Mouse (Mus musculus): Measurements from ENCODE around the gene Kctd21. TPM values are rescaled to one million over a fixed set of nuclear protein-coding genes. Genes with fewer than 3 reads are reported as not detected.

Kctd21 gene
- polyA plus RNA-seq, 1 experiment from 2014 or later: 5.1 TPM

DNA sequence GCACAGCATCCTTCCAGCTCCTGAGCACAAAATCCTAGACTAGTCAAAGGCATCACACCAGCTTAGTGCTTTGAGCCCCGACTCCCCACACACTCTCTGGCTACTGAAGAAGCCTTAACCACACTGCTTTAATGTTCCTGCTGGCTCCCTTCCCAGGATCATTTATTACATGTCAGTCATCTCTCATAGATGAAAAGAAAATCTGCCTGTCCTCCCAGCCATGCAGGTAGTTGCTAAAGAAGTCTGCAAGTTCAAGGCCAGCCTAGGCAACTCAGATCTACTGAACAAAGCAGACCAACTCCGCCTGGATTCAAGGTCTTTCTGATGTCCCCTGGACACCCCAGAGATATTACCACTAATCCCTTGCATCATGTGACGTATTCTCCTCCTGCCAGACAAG lies 14.4 kb upstream of the Kctd21 start:
- H3K27me3 ChIP-seq: no peaks in the 10 kb centered on the region
- POLR2A ChIA-PET: interaction anchor here (1.3 to 1.8 kb wide), 2 partner anchors 10 to 11 kb away, joined by 4 to 5 read pairs; no protein-coding TSS in a partner anchor
- no peak for ATAC-seq
- CTCF ChIA-PET: no interaction called here
- in situ Hi-C loops (cut with MboI; ENCODE audit: low pct_unique_long_range_greater_than_20kb): no loop called here
- TF ChIP-seq CTCF (IDR thresholded peaks at IDR 0.05): no peak
- no peak for DNase-seq (ENCODE audit: low read depth, low spot score)

DNA sequence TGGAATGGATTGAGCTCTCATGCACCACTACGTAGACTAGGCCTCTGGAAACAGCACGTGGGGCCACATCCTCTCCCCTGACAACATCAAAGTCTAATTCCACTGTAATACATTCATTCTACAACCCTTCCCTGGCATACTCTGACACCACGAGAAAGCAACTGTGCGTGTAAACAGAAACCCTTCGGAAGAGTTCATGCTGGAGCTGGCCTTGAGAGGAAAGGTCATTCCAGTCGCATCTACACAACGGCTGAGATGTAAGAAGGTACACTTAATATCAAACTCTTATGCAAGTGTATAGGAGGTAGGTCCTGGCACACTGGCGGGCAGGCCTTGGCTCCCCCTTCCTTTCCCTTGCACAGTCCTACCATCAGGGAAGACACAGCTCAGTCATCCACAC lies 7.8 kb upstream of the Kctd21 start:
- no peaks in the 10 kb centered on the region for H3K27me3 ChIP-seq
- ATAC-seq: no peak
- POLR2A ChIA-PET: no interaction called here
- in situ Hi-C loops (cut with MboI; ENCODE audit: low pct_unique_long_range_greater_than_20kb): no loop called here
- DNase-seq (ENCODE audit: low read depth, low spot score): no peak
- TF ChIP-seq CTCF (IDR thresholded peaks at IDR 0.05): no peak
- CTCF ChIA-PET: no interaction called here

DNA sequence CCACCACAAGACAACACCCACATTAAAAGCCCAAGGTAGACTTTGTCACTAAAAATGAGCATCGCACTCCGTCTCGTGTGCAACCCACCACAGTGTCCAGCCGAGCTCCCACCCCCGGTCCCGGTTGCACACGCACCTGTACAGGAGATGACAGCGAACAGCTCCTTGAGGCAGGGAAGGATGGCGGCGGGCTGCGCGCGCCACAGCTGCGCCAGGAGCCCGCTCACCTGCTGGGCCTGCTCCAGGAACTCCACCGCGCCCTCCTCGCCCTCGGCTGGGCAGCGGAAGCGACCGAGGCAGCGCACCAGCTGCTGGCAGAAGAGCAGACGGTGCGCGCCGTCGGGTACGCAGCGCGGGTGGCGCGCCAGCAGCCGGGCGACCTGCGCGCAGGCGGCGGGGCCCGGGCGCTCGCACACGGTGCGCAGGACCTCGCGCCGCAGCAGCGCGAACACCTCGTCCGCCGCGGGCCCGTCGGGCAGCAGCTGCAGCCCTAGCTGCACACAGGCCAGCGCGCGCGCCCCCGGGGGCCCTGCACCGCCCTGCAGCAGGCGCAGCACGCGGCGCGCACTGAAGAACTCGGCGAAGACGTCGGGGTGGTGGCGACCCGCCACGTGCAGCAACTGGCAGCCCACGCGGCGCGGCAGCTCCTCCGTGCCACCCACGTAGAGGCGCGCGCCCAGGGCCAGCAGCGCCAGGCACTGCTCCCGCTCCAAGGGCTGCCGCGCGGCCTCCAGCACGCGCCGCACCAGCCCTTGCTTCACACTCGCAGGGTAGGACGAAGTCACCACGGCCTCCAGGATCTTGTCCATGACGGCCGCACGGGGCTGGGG lies 6.8 kb upstream of the Kctd21 start:
- no peak for ATAC-seq
- no peak for DNase-seq (ENCODE audit: low read depth, low spot score)

DNA sequence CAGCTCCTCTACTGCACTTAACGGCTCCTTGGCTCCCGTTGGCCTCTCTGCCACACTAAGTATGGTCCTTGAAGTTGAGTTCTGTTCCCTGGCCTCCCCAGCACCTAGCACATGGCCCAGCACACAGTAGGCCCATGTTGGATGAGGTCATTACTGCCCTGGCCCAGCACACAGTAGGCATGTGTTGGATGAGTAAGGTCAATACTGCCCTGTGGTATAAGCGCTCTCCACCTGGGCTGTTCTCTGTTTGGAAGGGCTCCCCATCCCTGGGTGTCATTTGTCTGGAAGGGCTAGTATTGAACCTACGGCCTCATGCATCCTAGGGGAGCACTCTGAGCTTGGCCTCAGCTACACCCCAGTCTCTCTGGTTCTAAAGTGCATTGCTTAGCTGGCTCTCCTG lies 4.8 kb upstream of the Kctd21 start:
- TF ChIP-seq CTCF (IDR thresholded peaks at IDR 0.05): no peak
- ChIA-PET POLR2A (interaction anchor here (0.9 to 1.6 kb wide), 2 partner anchors 9 to 14 kb away, joined by 3 to 5 read pairs; no protein-coding TSS in a partner anchor), CTCF (no interaction called here)
- DNase-seq (ENCODE audit: low read depth, low spot score) (no peak), ATAC-seq (no peak)
- H3K27me3 ChIP-seq: no peaks in the 10 kb centered on the region
- in situ Hi-C loops (cut with MboI; ENCODE audit: low pct_unique_long_range_greater_than_20kb): no loop called here

More for the DNA sequence above, 6.8 kb upstream of the Kctd21 start:
- H3K27me3 ChIP-seq: no peaks in the 10 kb centered on the region
- TF ChIP-seq CTCF (IDR thresholded peaks at IDR 0.05): no peak
- CTCF ChIA-PET: no interaction called here
- in situ Hi-C loops (cut with MboI; ENCODE audit: low pct_unique_long_range_greater_than_20kb): no loop called here
- POLR2A ChIA-PET: no interaction called here

DNA sequence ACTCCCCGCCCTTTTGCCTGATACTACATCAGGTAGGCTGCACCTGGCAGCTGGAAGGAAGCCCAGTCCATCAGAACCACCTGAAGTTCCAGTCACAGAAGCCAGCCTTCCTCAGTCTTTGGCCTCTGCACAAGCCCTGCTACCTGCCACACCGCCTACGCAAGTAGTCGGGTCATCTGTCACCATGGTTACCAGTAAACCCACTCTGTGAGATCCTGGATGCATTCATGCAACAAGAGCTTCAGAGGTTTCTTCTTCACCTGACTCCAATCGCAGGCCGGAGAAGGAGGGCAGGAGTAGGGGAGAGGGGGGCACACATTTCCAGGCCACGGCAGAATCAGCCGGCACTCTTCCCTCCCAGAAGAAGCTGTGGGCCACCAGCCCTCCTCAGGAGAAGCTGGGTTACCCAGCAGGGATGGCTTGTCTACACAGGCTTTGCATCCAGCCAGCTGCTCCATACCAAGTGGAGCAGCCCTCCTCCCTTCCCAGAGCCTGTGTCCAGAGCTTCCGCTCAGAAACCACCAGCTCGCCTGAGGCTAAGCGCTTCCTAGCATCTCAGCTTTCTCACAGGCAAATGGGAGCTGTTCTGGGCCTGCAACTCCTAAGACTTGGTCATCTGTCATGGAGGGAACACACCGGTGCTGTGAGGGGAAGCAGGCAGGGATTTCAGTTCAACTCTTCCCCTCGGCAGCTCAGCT lies 3.1 kb upstream of the Kctd21 start:
- no peak for TF ChIP-seq CTCF (IDR thresholded peaks at IDR 0.05)
- no peak for ATAC-seq
- CTCF ChIA-PET: interaction anchor here (1.6 kb wide), 1 partner anchor 14 kb away, joined by 3 read pairs; no protein-coding TSS in a partner anchor
- DNase-seq (ENCODE audit: low read depth, low spot score): no peak
- POLR2A ChIA-PET: no interaction called here
- H3K27me3 ChIP-seq: no peaks in the 10 kb centered on the region
- in situ Hi-C loops (cut with MboI; ENCODE audit: low pct_unique_long_range_greater_than_20kb): no loop called here

DNA sequence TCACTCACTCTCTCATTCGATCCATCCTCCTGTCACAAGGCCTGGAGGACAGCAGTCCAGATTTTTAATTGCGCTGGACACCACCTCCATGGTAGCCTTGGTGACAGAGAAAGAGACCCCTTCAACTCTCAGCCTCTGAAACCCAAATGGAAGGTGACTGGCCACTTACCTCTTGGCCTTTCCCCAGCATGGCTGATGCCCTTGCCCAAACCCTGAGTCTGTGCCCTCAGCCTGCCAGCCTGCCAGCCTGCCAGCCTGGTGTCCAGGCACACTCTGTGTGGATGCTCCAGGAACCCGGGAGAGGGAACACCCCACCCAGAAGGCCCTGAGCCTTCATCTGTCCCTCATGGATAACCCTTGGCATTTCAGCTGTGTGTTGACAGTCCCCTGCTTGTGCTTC lies 2.5 kb upstream of the Kctd21 start:
- no peak for DNase-seq (ENCODE audit: low read depth, low spot score)
- CTCF ChIA-PET: interaction anchor here (1.6 kb wide), 1 partner anchor 13 kb away, joined by 3 read pairs; no protein-coding TSS in a partner anchor
- no peak for TF ChIP-seq CTCF (IDR thresholded peaks at IDR 0.05)
- POLR2A ChIA-PET: no interaction called here
- no peaks in the 10 kb centered on the region for H3K27me3 ChIP-seq
- in situ Hi-C loops (cut with MboI; ENCODE audit: low pct_unique_long_range_greater_than_20kb): no loop called here
- no peak for ATAC-seq

DNA sequence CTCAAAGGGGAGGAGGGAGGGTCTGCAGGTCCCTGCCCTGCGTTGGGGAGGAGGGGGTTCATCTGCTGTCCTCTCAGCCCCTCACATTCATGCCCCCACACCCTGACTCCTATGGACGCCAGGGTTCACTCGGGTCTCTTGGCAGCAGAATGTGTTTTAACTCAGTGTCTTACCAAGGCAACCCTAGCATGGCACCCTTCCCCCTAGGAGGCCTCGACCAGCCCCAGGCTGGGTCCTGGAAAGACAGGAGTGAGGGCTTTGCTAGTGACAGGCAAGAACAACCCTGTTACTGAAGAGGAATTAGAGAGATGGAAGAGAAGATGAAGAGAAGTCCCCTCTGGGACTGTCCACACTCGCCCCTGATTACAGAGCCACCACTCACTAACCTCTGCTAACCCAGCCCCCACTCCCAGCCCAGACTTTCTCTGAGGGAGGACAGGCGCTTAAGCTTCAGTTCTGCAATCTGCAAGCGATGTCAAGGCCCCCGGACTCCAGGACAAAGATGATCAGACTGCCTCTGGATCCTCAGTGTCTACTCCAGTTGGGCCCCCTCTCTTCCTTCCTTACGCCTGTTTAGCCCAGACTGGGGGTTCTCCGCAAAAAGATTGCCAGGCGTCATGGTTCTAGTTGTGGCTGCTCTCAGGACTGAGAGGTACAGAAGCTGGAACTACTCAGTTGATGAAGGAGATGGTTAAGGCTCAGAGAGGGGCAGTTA lies 1.0 kb upstream of the Kctd21 start:
- H3K27me3 ChIP-seq: no peaks in the 10 kb centered on the region
- POLR2A ChIA-PET: no interaction called here
- DNase-seq (ENCODE audit: low read depth, low spot score): no peak
- in situ Hi-C loops (cut with MboI; ENCODE audit: low pct_unique_long_range_greater_than_20kb): no loop called here
- CTCF ChIA-PET: no interaction called here
- no peak for TF ChIP-seq CTCF (IDR thresholded peaks at IDR 0.05)
- no peak for ATAC-seq

DNA sequence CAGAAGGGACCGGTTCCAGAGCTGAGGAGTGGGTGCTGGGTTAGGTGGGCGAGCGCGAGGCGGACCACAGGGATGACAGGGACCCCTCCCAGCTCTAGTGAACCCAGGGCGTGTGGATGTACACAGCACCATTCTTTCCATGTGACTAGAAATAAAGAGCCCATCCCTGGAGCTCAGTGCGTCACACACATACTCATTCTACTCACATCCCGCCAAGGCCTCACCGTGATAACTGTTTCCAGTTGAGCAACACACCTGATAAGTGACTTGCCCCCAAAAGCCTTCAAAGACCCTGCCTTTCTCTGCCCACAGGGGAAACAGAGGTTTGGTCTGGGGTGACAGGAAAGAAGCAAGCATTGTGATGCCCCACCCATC lies 527 bp downstream of the Kctd21 start:
- DNase-seq (ENCODE audit: low read depth, low spot score): no peak
- in situ Hi-C loops (cut with MboI; ENCODE audit: low pct_unique_long_range_greater_than_20kb): no loop called here

DNA sequence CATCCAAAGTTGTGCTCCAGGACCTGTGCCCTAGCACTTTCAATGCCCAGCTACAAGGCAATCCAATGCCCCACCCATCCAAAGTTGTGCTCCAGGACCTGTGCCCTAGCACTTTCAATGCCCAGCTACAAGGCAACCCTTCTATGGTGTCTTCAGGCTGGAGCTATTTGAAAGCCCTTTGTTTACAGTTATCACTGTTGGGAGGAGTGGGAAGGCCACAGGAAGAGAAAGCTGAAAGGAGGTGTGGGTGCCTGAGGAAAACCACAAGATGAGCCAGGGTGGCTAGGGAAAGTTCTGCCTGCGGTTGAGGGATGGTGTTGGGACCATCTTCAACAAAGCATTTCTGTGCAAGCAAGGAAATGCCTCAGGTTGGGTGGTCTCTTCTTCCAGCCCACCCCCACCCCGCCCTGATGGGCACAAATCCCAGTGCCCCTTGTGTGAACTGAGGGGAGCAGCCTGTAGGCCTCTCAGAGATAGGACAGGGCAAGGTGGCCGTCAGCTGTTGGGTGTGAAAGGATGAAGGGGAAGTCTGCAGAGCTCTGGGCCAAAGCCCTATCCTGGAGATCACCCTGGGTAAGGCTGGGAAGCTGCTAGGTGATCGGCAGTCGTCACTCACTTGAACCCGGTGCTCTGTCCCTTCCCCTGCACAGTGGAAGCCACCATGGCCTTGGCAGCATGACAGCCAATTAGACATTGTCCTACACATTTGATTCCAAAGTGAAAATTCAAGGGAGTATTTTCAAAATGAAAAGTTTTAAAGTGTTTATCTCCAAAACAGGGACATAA lies 1.2 kb downstream of the Kctd21 start:
- no peaks in the 10 kb centered on the region for H3K27me3 ChIP-seq
- no peak for DNase-seq (ENCODE audit: low read depth, low spot score)
- ATAC-seq: no peak
- TF ChIP-seq CTCF (IDR thresholded peaks at IDR 0.05): no peak
- in situ Hi-C loops (cut with MboI; ENCODE audit: low pct_unique_long_range_greater_than_20kb): no loop called here
- POLR2A ChIA-PET: no interaction called here
- CTCF ChIA-PET: no interaction called here

More for the DNA sequence above, 527 bp downstream of the Kctd21 start:
- POLR2A ChIA-PET: no interaction called here
- CTCF ChIA-PET: no interaction called here
- H3K27me3 ChIP-seq: no peaks in the 10 kb centered on the region
- TF ChIP-seq CTCF (IDR thresholded peaks at IDR 0.05): no peak
- no peak for ATAC-seq

DNA sequence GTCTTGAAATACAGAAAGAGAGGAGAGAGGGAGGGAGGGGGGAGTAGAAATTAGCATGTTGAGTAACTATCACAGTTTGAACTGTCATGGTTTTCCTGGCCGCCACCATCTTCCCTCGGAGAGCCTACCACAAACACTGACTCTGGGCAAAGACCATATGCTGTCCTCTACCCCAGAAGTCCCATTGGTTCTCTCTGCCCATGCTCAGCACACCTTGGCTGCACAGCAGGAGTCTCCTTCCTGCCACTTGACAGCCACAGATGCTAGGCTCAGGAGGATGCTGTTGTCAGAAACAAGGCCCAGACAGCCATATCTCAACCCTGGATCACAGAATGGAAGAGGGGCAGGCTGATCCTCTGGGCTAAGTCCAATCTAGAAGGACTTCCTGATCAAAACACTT lies 2.3 kb downstream of the Kctd21 start:
- in situ Hi-C loops (cut with MboI; ENCODE audit: low pct_unique_long_range_greater_than_20kb): no loop called here
- no peak for ATAC-seq

More for the DNA sequence above, 2.3 kb downstream of the Kctd21 start:
- TF ChIP-seq CTCF (IDR thresholded peaks at IDR 0.05): no peak
- ChIA-PET CTCF (no interaction called here), POLR2A (no interaction called here)
- no peak for DNase-seq (ENCODE audit: low read depth, low spot score)
- no peaks in the 10 kb centered on the region for H3K27me3 ChIP-seq

Measured in Patski (cell line).